Mouse (Mus musculus) inflammation-experienced regulatory T-cells, adult 16 weeks (primary cell): ENCODE results near the gene Zfp143. TPM values are rescaled to one million over a fixed set of nuclear protein-coding genes. Genes with fewer than 3 reads are reported as not detected.

Source experiments
- polyA plus RNA-seq: library from polyadenylated mRNA; unstranded; fragments of 100-300 nt; shearing (Covaris generic); gene quantifications from one replicate; pipeline ENCODE4 v1.2.1, GENCODE M21; 2017

Zfp143 gene
- polyA plus RNA-seq: 52.1 TPM

DNA sequence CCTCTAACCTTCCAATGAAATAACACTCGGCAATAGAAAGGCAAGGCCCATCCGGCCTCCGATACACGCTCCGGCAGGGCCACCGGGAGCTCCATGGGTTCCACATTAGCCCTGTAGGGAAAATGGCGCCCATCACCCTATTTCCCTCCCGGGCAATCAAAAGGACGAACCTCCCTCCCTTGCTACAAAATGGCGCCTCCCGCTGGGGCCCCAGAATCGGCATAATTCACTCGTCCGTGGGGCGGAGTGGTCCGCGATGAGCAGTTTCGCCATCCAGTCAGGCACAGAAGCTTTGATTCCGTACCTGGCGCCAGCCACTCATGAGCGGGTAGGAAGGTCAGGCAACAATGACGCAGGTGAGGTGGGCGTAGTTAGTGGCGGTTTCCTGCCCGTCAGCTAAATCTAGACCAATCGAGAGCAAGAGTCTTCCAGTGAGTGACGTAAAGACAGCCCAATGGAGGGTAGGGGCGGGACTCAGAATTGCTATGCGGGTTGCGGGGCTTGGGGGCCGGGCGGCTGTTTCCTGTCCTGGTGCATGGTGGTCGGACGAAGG lies at the start of gene Zfp143:
Zfp143 (plus strand) TSS at position 19 of the 553 bp plus-strand sequence.

GRCm38 (mm10) chr7:110018117-110018630 lies 42.8 kb upstream of the Zfp143 start, which contains the start of gene Ipo7:
Gene Ipo7 (plus strand): TSS chr7:110018274.

DNA sequence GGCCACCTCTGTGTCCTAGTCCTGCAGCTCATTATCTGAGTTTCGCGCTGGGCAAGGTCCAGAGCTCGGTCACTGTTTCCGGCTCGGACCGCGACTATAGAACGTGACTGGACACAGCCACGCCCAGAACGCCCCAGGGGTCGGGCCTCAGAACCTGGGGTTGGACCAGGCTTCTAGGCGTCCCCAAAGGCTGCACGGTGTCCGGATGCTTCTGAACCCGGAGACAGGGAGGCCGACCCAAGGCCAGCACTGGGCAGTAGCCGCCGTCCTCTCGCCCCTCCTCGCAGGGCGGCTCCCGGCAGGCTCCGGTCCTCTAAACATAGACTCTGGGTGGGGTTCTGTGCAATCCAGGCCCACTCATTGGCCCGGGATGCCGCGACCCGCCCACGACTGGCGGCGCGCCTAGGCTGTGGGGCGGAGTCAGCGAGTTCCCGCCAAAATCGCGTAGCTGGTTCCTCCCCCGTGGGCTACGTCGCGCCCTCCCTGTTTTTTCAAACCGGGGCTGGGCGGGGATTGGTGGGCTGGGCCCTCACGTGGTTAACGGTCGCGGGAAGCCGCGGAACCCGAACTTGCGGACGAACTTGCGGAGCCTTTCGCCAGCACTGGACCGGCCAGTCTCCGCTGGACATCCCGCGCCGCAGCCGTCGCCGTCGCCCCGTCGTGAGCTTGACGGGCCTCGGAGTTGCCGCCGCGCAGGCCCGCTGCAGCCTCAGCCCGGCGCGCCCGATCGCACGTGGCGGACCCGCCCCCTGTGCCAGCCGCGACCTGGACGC lies 60.7 kb downstream of the Zfp143 start, which contains the start of gene Wee1:
Wee1 (plus strand) TSS at position 531 of the 773 bp plus-strand sequence.

Other genes with a start within 250 kb of the Zfp143 start
- gene Scube2, start 195.5 kb upstream of the Zfp143 start, polyA plus RNA-seq: not detected
- gene Dennd5a, start 100.7 kb upstream of the Zfp143 start, polyA plus RNA-seq: 20.5 TPM
- gene Tmem41b, start 74.3 kb upstream of the Zfp143 start, polyA plus RNA-seq: 57.9 TPM
- 38.1 TPM for gene Ipo7, start 42.9 kb upstream of the Zfp143 start, polyA plus RNA-seq
- gene Wee1, start 60.8 kb downstream of the Zfp143 start, polyA plus RNA-seq: 3.1 TPM
- gene Swap70, start 160.5 kb downstream of the Zfp143 start, polyA plus RNA-seq: 96.7 TPM